Mouse (Mus musculus): ENCODE results near the gene Acsm3.
"Not testable (repeated sequence)": the region's sequence is repeated elsewhere in the genome, so short reads cannot be mapped to it uniquely, and the experiment has no call there.

Gene Acsm3

GRCm38 (mm10) chr7:119760527-119760951 lies at the start of gene Acsm3:
TSS of gene Acsm3 (plus strand) at chr7:119760923.
- DNase-seq = no peak

- no peak for DNase-seq
Observed at GRCm38 (mm10) chr7:119714111-119714510, 46.6 kb upstream of the Acsm3 start.

GRCm38 (mm10) chr7:119720253-119720946 lies 40.3 kb upstream of the Acsm3 start, which contains the start of gene Thumpd1:
TSS of gene Thumpd1 (minus strand) at chr7:119720798.
- DNase-seq = peak; percentile 90 to 96

GRCm38 (mm10) chr7:119720947-119721310 lies 39.8 kb upstream of the Acsm3 start:
- DNase-seq = peak in 1 of 2 experiments; percentile 20

GRCm38 (mm10) chr7:119727621-119728020 lies 33.1 kb upstream of the Acsm3 start:
- DNase-seq = no peak

GRCm38 (mm10) chr7:119731262-119731661 lies 29.5 kb upstream of the Acsm3 start:
- not testable (repeated sequence) for DNase-seq

- DNase-seq = no peak
Observed at GRCm38 (mm10) chr7:119738877-119739276, 21.8 kb upstream of the Acsm3 start.

GRCm38 (mm10) chr7:119739798-119740468 lies 20.8 kb upstream of the Acsm3 start:
- peak in 1 of 2 experiments; percentile 11 for DNase-seq

- no peak for DNase-seq
Observed at GRCm38 (mm10) chr7:119744321-119744720, 16.4 kb upstream of the Acsm3 start.

GRCm38 (mm10) chr7:119745869-119746268 lies 14.9 kb upstream of the Acsm3 start:
- no peak for DNase-seq

GRCm38 (mm10) chr7:119748761-119749160 lies 12.0 kb upstream of the Acsm3 start:
- no peak for DNase-seq

GRCm38 (mm10) chr7:119749942-119750341 lies 10.8 kb upstream of the Acsm3 start:
- no peak for DNase-seq

GRCm38 (mm10) chr7:119753696-119754095 lies 7.0 kb upstream of the Acsm3 start:
- DNase-seq = no peak

- DNase-seq = no peak
Observed at GRCm38 (mm10) chr7:119762166-119762697, 1.5 kb downstream of the Acsm3 start.

- no peak for DNase-seq
Observed at GRCm38 (mm10) chr7:119764377-119764776, 3.7 kb downstream of the Acsm3 start.

GRCm38 (mm10) chr7:119766996-119767395 lies 6.3 kb downstream of the Acsm3 start:
- DNase-seq = no peak

- no peak for DNase-seq
Observed at GRCm38 (mm10) chr7:119769895-119770294, 9.2 kb downstream of the Acsm3 start.

GRCm38 (mm10) chr7:119783453-119783852 lies 22.7 kb downstream of the Acsm3 start:
- no peak for DNase-seq

GRCm38 (mm10) chr7:119784908-119785307 lies 24.2 kb downstream of the Acsm3 start:
- DNase-seq = no peak

GRCm38 (mm10) chr7:119789024-119789423 lies 28.3 kb downstream of the Acsm3 start:
- no peak for DNase-seq

- DNase-seq = peak; percentile 63 to 73
Observed at GRCm38 (mm10) chr7:119793586-119794250, 33.0 kb downstream of the Acsm3 start, which contains the start of the genes Rexo5 and Eri2. TSS of gene Rexo5 (plus strand) at chr7:119794006. TSS of gene Eri2 (minus strand) at chr7:119794058.

- no peak for DNase-seq
Observed at GRCm38 (mm10) chr7:119794251-119794638, 33.5 kb downstream of the Acsm3 start.

- DNase-seq = no peak
Observed at GRCm38 (mm10) chr7:119795311-119795710, 34.6 kb downstream of the Acsm3 start.
